Mouse (Mus musculus): ENCODE results near the gene St6galnac3. TPM values are rescaled to one million over a fixed set of nuclear protein-coding genes. Genes with fewer than 3 reads are reported as not detected.

Gene St6galnac3
- total and polyA plus RNA-seq, 3 experiments = 0.08 to 1.1 (median 0.38) TPM

DNA sequence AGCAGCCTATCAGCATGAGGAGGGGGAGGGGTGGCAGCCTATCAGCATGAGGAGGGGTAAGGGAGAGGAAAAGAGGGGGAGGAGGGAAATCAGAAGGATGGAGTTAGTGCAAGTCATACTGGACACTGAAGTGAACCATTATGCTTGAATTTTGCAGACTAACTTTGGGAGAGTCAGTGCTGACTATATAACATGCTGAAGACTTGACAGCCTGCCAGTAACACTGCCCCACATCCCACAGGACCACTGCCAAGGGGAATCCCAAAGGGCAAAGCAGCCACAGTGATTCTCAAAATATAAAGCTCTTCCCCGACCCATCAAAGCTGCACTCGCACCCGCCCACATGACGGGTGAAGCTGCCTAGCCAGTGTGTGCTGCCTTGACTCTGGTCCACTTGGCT lies 157.5 kb downstream of the St6galnac3 start:
- Histone ChIP-seq H3K4me1 (ENCODE audit: control insufficient read depth in 1 of 2, insufficient read depth in 2 of 2) (peaks cover 19 to 37% of the 10 kb centered on the region in 2 experiments), H3K79me2 (replicated peaks; ENCODE audit: control insufficient read depth, extremely low read depth, insufficient read depth, poor library complexity, severe bottlenecking) (no peaks in the 10 kb centered on the region), H3K36me3 (replicated peaks in 1 of 2; ENCODE audit: control insufficient read depth in 1 of 2, insufficient read depth in 1 of 2, low read length in 1 of 2) (no peaks in the 10 kb centered on the region), H3K4me3 (replicated peaks in 1 of 3; ENCODE audit: low read depth in 2 of 3, low read length in 2 of 3, poor library complexity in 1 of 3) (no peak overlapping the region), H3K27ac (ENCODE audit: insufficient read depth, low read depth) (no peak overlapping the region), H3K4me2 (ENCODE audit: insufficient read depth, low read depth, poor library complexity, severe bottlenecking) (no peak overlapping the region), H3K27me3 (replicated peaks) (no peaks in the 10 kb centered on the region), H3K9me3 (replicated peaks; ENCODE audit: low read length) (no peaks in the 10 kb centered on the region), H3K9ac (ENCODE audit: insufficient read depth, low read depth) (no peak overlapping the region)
- dilution Hi-C loops (cut with MboI; ENCODE audit: extremely low pct_ligation_motif_present, extremely low pct_unique_long_range_greater_than_20kb, low sequenced_read_pairs) (no loop called here), in situ Hi-C loops (cut with MboI; ENCODE audit: low pct_ligation_motif_present, low pct_unique_long_range_greater_than_20kb, low sequenced_read_pairs) (no loop called here)
- no peak for TF ChIP-seq E2F4 (IDR thresholded peaks at IDR 0.05; ENCODE audit: insufficient replicate concordance, low read depth, low read length)
- no peak for TF ChIP-seq RCOR1 (conservative IDR thresholded peaks at IDR 0.05; ENCODE audit: low read depth, low read length)
- no peak for TF ChIP-seq HCFC1 (IDR thresholded peaks at IDR 0.05; ENCODE audit: low read depth, low read length)
- TF ChIP-seq CHD2 (IDR thresholded peaks at IDR 0.05; ENCODE audit: low read length) = 0 out of 2 replicates have a peak, but pooled peaks have one; percentile 39
- no peak for TF ChIP-seq ZMIZ1 (IDR thresholded peaks at IDR 0.05; ENCODE audit: low read depth, low read length)
- TF ChIP-seq POLR2AphosphoS2 (IDR thresholded peaks at IDR 0.05; ENCODE audit: low read depth, low read length) = no peak
- TF ChIP-seq NELFE (IDR thresholded peaks at IDR 0.05; ENCODE audit: low read depth, low read length) = no peak
- no peak for TF ChIP-seq SMC3 (IDR thresholded peaks at IDR 0.05; ENCODE audit: low read depth, low read length)
- DNase-seq (ENCODE audit: extremely low read depth) = peak; percentile 66

DNA sequence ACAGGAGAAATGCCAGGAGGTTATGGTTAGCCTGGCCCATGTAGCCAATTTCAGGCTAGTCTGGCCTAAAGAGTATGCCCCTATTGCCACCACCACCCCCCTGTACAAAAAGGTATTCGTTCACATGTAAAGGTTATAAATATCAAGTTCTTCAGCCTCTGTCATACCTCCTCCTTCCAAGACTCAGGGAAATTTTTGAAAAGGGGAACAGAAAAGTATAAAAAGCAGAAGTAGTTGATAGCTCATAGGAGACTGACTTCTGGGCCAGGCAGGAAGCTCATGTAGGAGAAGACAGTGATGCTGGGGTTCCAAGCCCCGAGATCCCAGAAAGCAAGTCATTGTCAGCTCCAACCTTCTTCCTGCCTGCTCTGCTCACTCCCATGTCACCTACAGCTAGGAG lies 158.9 kb downstream of the St6galnac3 start:
- no peaks in the 10 kb centered on the region for H3K79me2 ChIP-seq (replicated peaks; ENCODE audit: control insufficient read depth, extremely low read depth, insufficient read depth, poor library complexity, severe bottlenecking)
- no peak overlapping the region for H3K27ac ChIP-seq (ENCODE audit: insufficient read depth, low read depth)
- no peak overlapping the region for H3K4me2 ChIP-seq (ENCODE audit: insufficient read depth, low read depth, poor library complexity, severe bottlenecking)
- peaks cover 19 to 37% of the 10 kb centered on the region in 2 experiments for H3K4me1 ChIP-seq (ENCODE audit: control insufficient read depth in 1 of 2, insufficient read depth in 2 of 2)
- in situ Hi-C loops (cut with MboI; ENCODE audit: low pct_ligation_motif_present, low pct_unique_long_range_greater_than_20kb, low sequenced_read_pairs) (no loop called here), dilution Hi-C loops (cut with MboI; ENCODE audit: extremely low pct_ligation_motif_present, extremely low pct_unique_long_range_greater_than_20kb, low sequenced_read_pairs) (no loop called here)
- peak; percentile 90 for DNase-seq (ENCODE audit: extremely low read depth)
- H3K27me3 ChIP-seq (replicated peaks) = no peaks in the 10 kb centered on the region
- H3K36me3 ChIP-seq (replicated peaks in 1 of 2; ENCODE audit: control insufficient read depth in 1 of 2, insufficient read depth in 1 of 2, low read length in 1 of 2) = no peaks in the 10 kb centered on the region
- no peak overlapping the region for H3K9ac ChIP-seq (ENCODE audit: insufficient read depth, low read depth)
- TF ChIP-seq ELF1 (IDR thresholded peaks at IDR 0.05; ENCODE audit: low read depth, low read length) (no peak), IRF4 (IDR thresholded peaks at IDR 0.05; ENCODE audit: low read depth, low read length) (peak; percentile 81), EP300 (IDR thresholded peaks at IDR 0.05; ENCODE audit: low read length) (peak; percentile 90), MAX (IDR thresholded peaks at IDR 0.05; ENCODE audit: low read length) (no peak), POLR2A (IDR thresholded peaks at IDR 0.05; ENCODE audit: low read depth, low read length) (no peak), MEF2A (IDR thresholded peaks at IDR 0.05; ENCODE audit: borderline replicate concordance, low read depth, low read length) (peak; percentile 58; the same call in 1 of the 2 replicates)
- no peaks in the 10 kb centered on the region for H3K9me3 ChIP-seq (replicated peaks; ENCODE audit: low read length)
- H3K4me3 ChIP-seq (replicated peaks in 1 of 3; ENCODE audit: low read depth in 2 of 3, low read length in 2 of 3, poor library complexity in 1 of 3) = peak overlapping the region in 1 of 3 experiments; percentile 34

DNA sequence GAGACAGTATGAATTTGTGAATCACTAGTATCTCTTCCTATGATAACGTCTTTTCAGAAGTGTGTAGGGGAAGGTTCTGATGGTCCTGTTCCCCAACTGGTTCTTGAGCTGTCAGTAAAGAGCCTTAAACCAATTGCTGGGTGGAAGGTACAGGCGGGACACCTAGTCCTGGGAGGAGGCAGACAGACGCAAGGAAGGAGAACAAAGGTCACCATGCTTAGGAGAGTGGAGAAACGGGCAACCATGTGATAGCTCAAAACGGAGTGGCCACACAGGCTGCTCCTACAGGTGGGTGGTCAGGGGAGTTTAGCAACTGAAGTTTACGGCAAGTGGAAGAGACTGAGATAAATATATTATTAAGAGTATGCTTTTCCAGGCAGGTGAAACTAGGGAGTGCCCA lies 164.1 kb downstream of the St6galnac3 start:
- no peaks in the 10 kb centered on the region for H3K27me3 ChIP-seq (replicated peaks)
- H3K4me1 ChIP-seq (ENCODE audit: control insufficient read depth in 1 of 2, insufficient read depth in 2 of 2) = peaks cover 7 to 17% of the 10 kb centered on the region in 2 experiments; a peak in 3 of 4 replicates
- no peak overlapping the region for H3K4me2 ChIP-seq (ENCODE audit: insufficient read depth, low read depth, poor library complexity, severe bottlenecking)
- no peak for DNase-seq (ENCODE audit: extremely low read depth)
- H3K36me3 ChIP-seq (replicated peaks in 1 of 2; ENCODE audit: control insufficient read depth in 1 of 2, insufficient read depth in 1 of 2, low read length in 1 of 2) = no peaks in the 10 kb centered on the region
- H3K27ac ChIP-seq (ENCODE audit: insufficient read depth, low read depth) = no peak overlapping the region
- no peak for TF ChIP-seq MAFK (IDR thresholded peaks at IDR 0.05; ENCODE audit: insufficient replicate concordance, low read length)
- TF ChIP-seq PAX5 (IDR thresholded peaks at IDR 0.05; ENCODE audit: low read length) = no peak
- no peak for TF ChIP-seq MAX (IDR thresholded peaks at IDR 0.05; ENCODE audit: low read length)
- no peak for TF ChIP-seq SMC3 (IDR thresholded peaks at IDR 0.05; ENCODE audit: low read depth, low read length)
- no peak overlapping the region for H3K4me3 ChIP-seq (replicated peaks in 1 of 3; ENCODE audit: low read depth in 2 of 3, low read length in 2 of 3, poor library complexity in 1 of 3)
- no peaks in the 10 kb centered on the region for H3K9me3 ChIP-seq (replicated peaks; ENCODE audit: low read length)
- in situ Hi-C loops (cut with MboI; ENCODE audit: low pct_ligation_motif_present, low pct_unique_long_range_greater_than_20kb, low sequenced_read_pairs) = no loop called here
- dilution Hi-C loops (cut with MboI; ENCODE audit: extremely low pct_ligation_motif_present, extremely low pct_unique_long_range_greater_than_20kb, low sequenced_read_pairs) = no loop called here
- H3K79me2 ChIP-seq (replicated peaks; ENCODE audit: control insufficient read depth, extremely low read depth, insufficient read depth, poor library complexity, severe bottlenecking) = no peaks in the 10 kb centered on the region
- no peak overlapping the region for H3K9ac ChIP-seq (ENCODE audit: insufficient read depth, low read depth)

Measured in CH12.LX (cell line).